Mouse (Mus musculus) liver, embryonic 16.5 days (tissue): ENCODE measurements at regions not wholly inside any gene's neighbourhood (a gene's known extent, or its start where the extent isn't known, plus 50 kb on each side); places are given as distances from the start of the nearest gene placed in this dataset.

Experiments
- ATAC-seq: fragments of 200-750 bp; cut with Nextera tagmentation; 2 replicates; pipeline ENCODE4 v1.8.0; 2017; ENCODE audit warnings: low read depth, mild to moderate bottlenecking, moderate number of reproducible peaks, moderate library complexity
- H3K27ac ChIP-seq: fragments of 300-500 bp; sonication (generic); 2 replicates; pipeline ENCODE4 v1.5.1; 2014; ENCODE audit warnings: mild to moderate bottlenecking, low read length
- H3K27me3 ChIP-seq: fragments of 300-500 bp; sonication (generic); 2 replicates; pipeline ENCODE4 v1.6.1; 2014; ENCODE audit warnings: low read depth, low read length, mixed read lengths; ENCODE audit not compliant: control insufficient read depth, insufficient read depth
- H3K36me3 ChIP-seq: fragments of 300-500 bp; sonication (generic); 2 replicates; pipeline ENCODE4 v1.6.1; 2014; ENCODE audit warnings: mild to moderate bottlenecking; ENCODE audit not compliant: control insufficient read depth, insufficient read depth
- H3K4me1 ChIP-seq: fragments of 300-500 bp; sonication (generic); 2 replicates; pipeline ENCODE4 v1.6.1; 2014; ENCODE audit warnings: low read depth, low read length, mixed read lengths; ENCODE audit not compliant: control insufficient read depth
- H3K4me2 ChIP-seq: fragments of 300-500 bp; sonication (generic); 2 replicates; pipeline ENCODE4 v1.6.1; 2014; ENCODE audit warnings: low read depth, low read length, mixed read lengths
- H3K4me3 ChIP-seq: fragments of 300-500 bp; sonication (generic); 2 replicates; pipeline ENCODE4 v1.5.1; 2014; ENCODE audit warnings: low read depth, mild to moderate bottlenecking, low read length
- H3K9ac ChIP-seq: fragments of 300-500 bp; sonication (generic); 2 replicates; pipeline ENCODE4 v1.6.1; 2014; ENCODE audit warnings: low read depth, low read length
- H3K9me3 ChIP-seq: fragments of 300-500 bp; sonication (generic); replicated peaks from 2 replicates; pipeline ENCODE4 v1.6.1; 2016; ENCODE audit warnings: low read length; ENCODE audit not compliant: control insufficient read depth
- WGBS: fragments of 180-500 bp; shearing (Covaris S2); extraction: QIAGEN DNeasy Blood & Tissue Kit; methylation state at CpG from one replicate; pipeline ENCODE4 v1.1.7; 2014; ENCODE audit not compliant: insufficient replicate concordance; 5-methylcytosine and 5-hydroxymethylcytosine counted together

DNA sequence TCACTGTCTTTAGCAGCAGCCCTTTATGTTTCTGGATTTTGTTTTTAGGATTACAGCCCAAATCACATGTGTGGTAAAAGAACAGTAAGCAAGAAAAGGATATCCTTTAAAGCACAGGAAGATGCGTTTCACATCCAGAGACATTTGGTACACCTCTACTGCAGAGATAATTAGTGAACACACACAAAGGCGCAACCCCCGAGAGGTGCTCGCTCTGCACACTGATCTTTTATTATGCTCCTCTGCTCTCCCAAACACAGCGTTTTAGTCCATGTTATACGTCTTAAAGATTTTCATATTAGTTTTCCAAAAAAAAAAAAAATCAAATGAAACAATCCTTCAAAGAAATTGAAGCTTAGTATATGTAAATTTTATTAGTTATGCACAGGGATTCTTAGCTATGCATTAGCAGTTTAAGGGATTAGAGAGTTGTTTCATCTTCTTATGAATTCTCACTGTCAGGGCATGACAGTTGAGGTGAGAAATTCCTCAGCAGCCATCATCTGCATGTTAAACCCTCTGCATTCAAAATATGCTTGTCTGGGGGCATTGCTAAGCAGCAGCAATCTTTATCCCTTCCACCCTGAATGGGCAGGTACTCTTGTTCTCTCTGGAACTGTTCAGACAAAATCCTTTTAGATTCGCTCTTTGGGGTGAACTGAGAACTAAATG lies 397.7 kb upstream of the Robo2 start:
- no peak for ATAC-seq
- WGBS: 46% methylated on average over 7 of the region's 7 CpGs
- Histone ChIP-seq H3K4me2 (no peak overlapping the region), H3K9me3 (no peaks in the 10 kb centered on the region), H3K4me1 (no peaks in the 10 kb centered on the region), H3K27me3 (no peaks in the 10 kb centered on the region), H3K4me3 (no peak overlapping the region), H3K9ac (no peak overlapping the region), H3K36me3 (no peaks in the 10 kb centered on the region), H3K27ac (no peak overlapping the region)

DNA sequence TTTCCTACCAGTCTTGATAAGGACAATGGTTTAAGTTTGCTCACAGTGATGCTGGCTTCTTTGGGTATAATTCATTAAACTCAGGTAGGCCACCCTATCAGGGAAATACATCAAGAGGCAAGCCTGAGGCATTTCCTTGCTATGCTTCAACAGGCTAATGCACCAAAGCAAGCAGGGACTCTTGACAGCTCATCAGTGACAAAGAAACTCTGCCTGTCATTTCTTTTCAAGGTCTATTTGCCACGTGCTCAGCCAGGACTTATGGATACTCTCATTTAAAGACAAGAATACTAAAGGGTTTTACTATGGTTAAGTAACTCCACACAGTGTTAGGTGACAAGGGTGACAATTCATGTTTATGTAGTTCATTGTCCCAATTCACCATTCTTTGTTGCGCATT lies 395.1 kb upstream of the Robo2 start:
- H3K4me1 ChIP-seq: no peaks in the 10 kb centered on the region
- no peaks in the 10 kb centered on the region for H3K27me3 ChIP-seq
- no peak overlapping the region for H3K4me2 ChIP-seq
- H3K9ac ChIP-seq: no peak overlapping the region
- no peaks in the 10 kb centered on the region for H3K36me3 ChIP-seq
- H3K27ac ChIP-seq: no peak overlapping the region
- 61% methylated on average over 2 of the region's 2 CpGs for WGBS
- no peak for ATAC-seq
- no peak overlapping the region for H3K4me3 ChIP-seq
- H3K9me3 ChIP-seq: no peaks in the 10 kb centered on the region

DNA sequence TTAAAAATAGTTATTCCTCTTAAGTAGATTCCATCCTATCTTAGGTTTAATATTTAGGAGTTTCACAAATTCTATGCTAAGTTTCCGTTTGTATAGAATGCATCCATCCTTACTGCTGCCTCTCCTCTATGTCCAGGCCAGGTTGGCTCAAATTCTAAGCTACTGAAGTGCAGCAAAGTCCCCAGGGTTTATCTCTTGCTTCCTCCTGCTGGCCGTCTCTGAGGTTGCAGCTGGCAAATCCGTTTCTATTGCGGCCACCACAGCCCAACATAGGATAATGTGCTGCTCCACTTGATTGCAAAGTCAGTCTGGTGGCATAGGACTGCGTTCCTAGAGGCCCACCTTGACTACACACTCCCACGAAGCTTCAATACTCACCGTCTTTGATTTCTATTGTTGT lies 389.7 kb upstream of the Robo2 start:
- Histone ChIP-seq H3K4me3 (no peak overlapping the region), H3K4me2 (no peak overlapping the region), H3K4me1 (no peaks in the 10 kb centered on the region), H3K36me3 (no peaks in the 10 kb centered on the region), H3K27ac (no peak overlapping the region), H3K9ac (no peak overlapping the region), H3K9me3 (no peaks in the 10 kb centered on the region), H3K27me3 (no peaks in the 10 kb centered on the region)
- no peak; the same call in 1 of the 2 replicates for ATAC-seq
- whole genome bisulfite sequencing: 10% methylated on average over 7 of the region's 7 CpGs

GRCm38 (mm10) chr16:74796303-74796653 lies 384.7 kb upstream of the Robo2 start:
- Histone ChIP-seq H3K4me2 (no peak overlapping the region), H3K4me3 (no peak overlapping the region), H3K4me1 (no peaks in the 10 kb centered on the region), H3K36me3 (no peaks in the 10 kb centered on the region), H3K9me3 (no peaks in the 10 kb centered on the region), H3K9ac (no peak overlapping the region), H3K27ac (no peak overlapping the region), H3K27me3 (no peaks in the 10 kb centered on the region)
- 54% methylated on average over 2 of the region's 2 CpGs for WGBS
- no peak for ATAC-seq

DNA sequence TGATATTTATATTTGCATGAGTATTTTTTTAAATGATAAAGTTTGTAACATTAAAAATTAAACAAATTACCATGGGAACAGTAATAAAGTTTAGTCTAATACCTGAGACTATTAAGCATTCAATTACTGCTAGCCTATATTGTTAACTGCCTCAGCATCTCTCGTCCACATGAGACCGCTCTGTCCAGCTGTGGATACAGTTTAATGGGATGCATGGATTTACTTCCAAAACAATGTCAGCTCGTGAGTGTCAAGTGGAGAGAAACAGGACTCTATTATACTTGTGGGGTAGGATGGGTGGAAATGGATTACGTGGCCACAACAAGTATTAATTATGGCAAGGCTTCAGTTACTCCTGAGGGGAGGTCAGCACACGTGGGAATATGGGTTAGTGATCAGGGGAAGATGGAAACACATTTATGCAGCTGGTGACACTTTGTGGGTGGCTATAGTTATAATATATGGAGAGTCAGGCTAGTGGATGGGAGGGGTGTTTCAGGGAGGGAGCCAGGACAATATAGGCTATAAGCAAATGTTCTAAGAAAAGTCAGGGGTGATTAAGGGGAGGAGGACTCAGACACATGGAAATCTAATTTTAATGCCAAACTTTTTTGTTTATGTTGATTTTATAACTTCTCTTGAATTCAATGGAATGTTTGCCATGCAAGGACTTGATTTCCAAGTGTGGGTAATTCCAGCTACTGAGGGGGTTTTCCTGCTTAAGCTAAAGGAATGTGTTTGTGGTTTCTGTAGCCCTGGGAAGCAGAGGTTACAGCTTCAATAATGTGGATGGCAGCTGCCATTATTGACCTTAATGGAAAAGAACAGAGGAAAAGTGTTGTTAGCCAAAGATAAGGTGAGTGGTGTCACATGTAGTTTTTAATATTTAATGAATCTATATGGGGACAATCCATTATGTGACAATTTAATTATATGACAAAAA lies 384.0 kb upstream of the Robo2 start:
- H3K9ac ChIP-seq: no peak overlapping the region
- no peaks in the 10 kb centered on the region for H3K4me1 ChIP-seq
- no peaks in the 10 kb centered on the region for H3K36me3 ChIP-seq
- no peaks in the 10 kb centered on the region for H3K9me3 ChIP-seq
- no peak overlapping the region for H3K4me2 ChIP-seq
- no peak overlapping the region for H3K4me3 ChIP-seq
- WGBS: 50% methylated on average over 5 of the region's 5 CpGs
- ATAC-seq: no peak
- no peaks in the 10 kb centered on the region for H3K27me3 ChIP-seq
- H3K27ac ChIP-seq: no peak overlapping the region

GRCm38 (mm10) chr16:74785365-74786119 lies 373.9 kb upstream of the Robo2 start:
- WGBS: 71% methylated on average over 9 of the region's 9 CpGs
- ATAC-seq: no peak
- Histone ChIP-seq H3K36me3 (no peaks in the 10 kb centered on the region), H3K4me2 (no peak overlapping the region), H3K27ac (no peak overlapping the region), H3K27me3 (no peaks in the 10 kb centered on the region), H3K4me1 (no peaks in the 10 kb centered on the region), H3K4me3 (no peak overlapping the region), H3K9ac (no peak overlapping the region), H3K9me3 (no peaks in the 10 kb centered on the region)

GRCm38 (mm10) chr16:74780388-74780787 lies 368.8 kb upstream of the Robo2 start:
- Histone ChIP-seq H3K36me3 (no peaks in the 10 kb centered on the region), H3K9ac (no peak overlapping the region), H3K27me3 (no peaks in the 10 kb centered on the region), H3K4me1 (no peaks in the 10 kb centered on the region), H3K4me3 (no peak overlapping the region), H3K9me3 (no peaks in the 10 kb centered on the region), H3K4me2 (no peak overlapping the region), H3K27ac (no peak overlapping the region)
- 63% methylated on average over 2 of the region's 2 CpGs for WGBS
- ATAC-seq: no peak

DNA sequence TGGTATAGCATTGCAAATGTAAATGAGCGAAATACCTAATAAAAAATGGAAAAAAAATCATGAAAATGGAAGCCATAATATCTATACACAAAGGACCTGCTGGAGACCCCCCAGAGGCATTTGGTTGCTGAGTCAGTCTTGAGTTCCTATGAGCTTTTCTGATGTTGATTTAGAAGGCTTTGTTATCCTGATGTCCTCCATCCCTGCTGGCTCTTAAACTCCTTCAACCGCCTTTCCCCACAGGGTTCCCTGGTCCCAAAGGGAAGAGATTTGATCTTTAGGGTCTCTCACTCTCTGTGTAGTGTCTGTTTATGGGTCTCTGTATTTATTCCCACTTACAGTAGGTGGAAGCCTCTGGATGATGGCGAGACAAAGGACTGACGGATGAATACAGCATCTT lies 356.6 kb upstream of the Robo2 start:
- Histone ChIP-seq H3K9me3 (no peaks in the 10 kb centered on the region), H3K27me3 (no peaks in the 10 kb centered on the region), H3K9ac (no peak overlapping the region), H3K36me3 (no peaks in the 10 kb centered on the region), H3K4me3 (no peak overlapping the region), H3K27ac (no peak overlapping the region), H3K4me1 (no peaks in the 10 kb centered on the region), H3K4me2 (no peak overlapping the region)
- no peak for ATAC-seq
- WGBS: 59% methylated on average over 4 of the region's 4 CpGs
